Mouse (Mus musculus): ENCODE measurements around the gene Lmf1. TPM values are rescaled to one million over a fixed set of nuclear protein-coding genes. Genes with fewer than 3 reads are reported as not detected.

Lmf1 gene
- polyA plus RNA-seq, 1 experiment: 19.2 TPM

DNA sequence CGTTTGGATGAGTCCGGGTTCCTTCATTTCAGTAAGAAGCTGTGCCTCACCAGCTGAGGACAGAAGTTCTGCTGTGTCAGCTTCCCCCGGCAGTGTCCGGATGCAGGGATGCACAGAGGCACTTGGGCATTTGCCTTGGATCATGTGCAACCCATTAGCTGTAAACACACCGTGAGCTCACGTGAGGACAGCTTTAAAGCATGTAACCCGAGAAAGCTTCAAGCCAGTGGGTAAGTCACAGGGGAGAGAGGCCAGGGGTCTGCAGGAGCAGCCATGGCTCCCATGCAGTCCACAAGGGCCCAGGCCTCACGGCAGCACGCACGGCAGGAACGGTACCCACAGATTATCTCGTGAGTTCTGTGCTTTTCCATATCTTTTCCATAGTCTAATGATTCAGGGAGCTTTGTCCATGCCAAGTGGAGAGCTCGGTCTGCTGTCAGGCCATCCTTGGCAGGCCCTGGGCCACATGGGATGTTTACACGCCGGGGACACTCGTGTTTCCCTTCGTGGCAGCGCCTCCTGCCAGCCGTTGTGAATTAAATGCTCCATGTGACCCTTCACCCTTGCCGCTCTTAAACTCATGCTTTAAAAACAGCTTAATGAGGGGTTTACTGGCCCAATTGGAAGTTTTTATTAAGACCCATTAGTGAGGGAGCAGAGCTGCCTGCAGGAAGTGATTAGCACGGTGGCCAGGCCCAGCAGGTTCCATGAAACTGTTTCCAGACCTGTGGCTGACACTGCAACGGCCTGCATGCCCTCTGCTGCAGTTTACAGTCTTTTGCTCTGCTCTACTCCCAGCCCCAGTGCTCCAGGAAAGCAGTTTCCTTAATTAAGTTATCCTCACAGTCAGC is 14.8 kb downstream of the Lmf1 start:
- TF ChIP-seq CTCF (IDR thresholded peaks at IDR 0.05; ENCODE audit: borderline replicate concordance, insufficient read depth, low read length) (no peak), POLR2A (IDR thresholded peaks at IDR 0.05; ENCODE audit: low read depth, low read length) (no peak)
- H3K4me1 ChIP-seq (ENCODE audit: control insufficient read depth, insufficient read depth, low read length): no peaks in the 10 kb centered on the region
- H3K4me3 ChIP-seq (ENCODE audit: insufficient read depth, low read length): no peak overlapping the region
- H3K27ac ChIP-seq (ENCODE audit: insufficient read depth, low read length): no peak overlapping the region

DNA sequence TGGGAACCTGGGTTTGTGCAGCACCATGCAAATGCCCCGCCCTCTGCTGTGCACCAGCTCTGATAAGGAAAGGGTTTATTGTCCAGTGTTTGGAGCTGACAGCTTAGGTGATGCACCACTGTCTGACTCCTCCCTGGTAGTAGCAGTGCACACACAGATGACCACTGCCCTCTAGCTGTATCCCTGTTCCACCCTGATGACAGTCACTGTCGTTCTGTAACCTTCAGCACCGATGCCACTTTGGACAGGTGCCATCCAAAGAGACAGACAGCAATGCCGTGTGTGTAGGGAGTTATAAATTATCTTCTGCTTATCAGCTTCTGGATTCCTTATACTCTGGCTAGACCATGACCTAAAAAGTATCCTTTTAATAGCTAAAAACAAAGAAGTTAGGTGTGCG is 16.6 kb downstream of the Lmf1 start:
- Histone ChIP-seq H3K27ac (ENCODE audit: insufficient read depth, low read length) (no peak overlapping the region), H3K4me3 (ENCODE audit: insufficient read depth, low read length) (no peak overlapping the region), H3K4me1 (ENCODE audit: control insufficient read depth, insufficient read depth, low read length) (no peaks in the 10 kb centered on the region)
- TF ChIP-seq CTCF (IDR thresholded peaks at IDR 0.05; ENCODE audit: borderline replicate concordance, insufficient read depth, low read length): peak; percentile 15; the same call in 1 of the 2 replicates
- TF ChIP-seq POLR2A (IDR thresholded peaks at IDR 0.05; ENCODE audit: low read depth, low read length): no peak

DNA sequence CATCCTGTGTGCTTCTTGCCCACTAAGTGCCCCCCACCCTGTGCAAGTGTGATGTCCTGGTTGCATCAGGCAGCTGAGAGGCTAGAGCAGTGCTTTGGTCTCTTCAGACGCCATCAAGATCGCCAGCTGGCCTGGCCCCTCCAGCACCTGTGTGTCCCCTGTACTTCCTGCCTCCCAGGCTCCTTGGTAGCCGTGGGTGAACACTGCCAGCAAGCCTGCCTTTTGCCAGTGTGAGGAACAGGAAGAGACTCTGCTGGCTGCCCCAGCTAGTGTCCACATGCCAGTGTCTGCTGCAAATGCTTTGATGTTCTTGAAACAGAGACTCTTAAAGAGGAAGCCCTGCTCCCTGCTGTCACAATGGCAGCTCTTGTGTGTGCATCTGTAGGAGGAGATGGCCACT is 18.7 kb downstream of the Lmf1 start:
- H3K27ac ChIP-seq (ENCODE audit: insufficient read depth, low read length): no peak overlapping the region
- no peak overlapping the region for H3K4me3 ChIP-seq (ENCODE audit: insufficient read depth, low read length)
- TF ChIP-seq POLR2A (IDR thresholded peaks at IDR 0.05; ENCODE audit: low read depth, low read length) (no peak), CTCF (IDR thresholded peaks at IDR 0.05; ENCODE audit: borderline replicate concordance, insufficient read depth, low read length) (no peak)
- no peaks in the 10 kb centered on the region for H3K4me1 ChIP-seq (ENCODE audit: control insufficient read depth, insufficient read depth, low read length)

- TF ChIP-seq POLR2A (IDR thresholded peaks at IDR 0.05; ENCODE audit: low read depth, low read length) (no peak), CTCF (IDR thresholded peaks at IDR 0.05; ENCODE audit: borderline replicate concordance, insufficient read depth, low read length) (no peak)
- Histone ChIP-seq H3K4me1 (ENCODE audit: control insufficient read depth, insufficient read depth, low read length) (no peaks in the 10 kb centered on the region), H3K27ac (ENCODE audit: insufficient read depth, low read length) (no peak overlapping the region), H3K4me3 (ENCODE audit: insufficient read depth, low read length) (no peak overlapping the region)
Measured at GRCm38 (mm10) chr17:25602366-25602765, 23.5 kb downstream of the Lmf1 start.

DNA sequence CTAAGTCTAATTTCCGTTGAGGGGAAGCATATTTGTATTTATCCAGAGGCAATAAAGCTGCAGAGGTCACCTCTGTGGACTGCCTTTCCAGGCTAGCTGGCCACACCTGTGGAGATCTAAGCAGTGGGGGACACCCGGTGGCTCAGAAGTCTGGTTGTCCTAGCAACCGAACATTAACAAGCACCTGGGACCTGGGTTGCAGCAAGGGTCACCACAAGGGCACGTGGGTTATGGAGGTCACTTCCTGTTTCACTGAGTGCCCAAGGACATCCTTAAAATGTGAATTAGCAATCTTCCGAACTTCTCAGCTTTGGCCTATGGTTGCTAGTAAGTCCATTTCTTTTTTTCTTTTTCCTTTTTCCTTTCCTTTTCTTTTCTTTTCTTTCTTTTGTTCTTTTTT is 25.3 kb downstream of the Lmf1 start:
- no peaks in the 10 kb centered on the region for H3K4me1 ChIP-seq (ENCODE audit: control insufficient read depth, insufficient read depth, low read length)
- no peak overlapping the region for H3K4me3 ChIP-seq (ENCODE audit: insufficient read depth, low read length)
- no peak overlapping the region for H3K27ac ChIP-seq (ENCODE audit: insufficient read depth, low read length)
- TF ChIP-seq POLR2A (IDR thresholded peaks at IDR 0.05; ENCODE audit: low read depth, low read length) (no peak), CTCF (IDR thresholded peaks at IDR 0.05; ENCODE audit: borderline replicate concordance, insufficient read depth, low read length) (no peak)

DNA sequence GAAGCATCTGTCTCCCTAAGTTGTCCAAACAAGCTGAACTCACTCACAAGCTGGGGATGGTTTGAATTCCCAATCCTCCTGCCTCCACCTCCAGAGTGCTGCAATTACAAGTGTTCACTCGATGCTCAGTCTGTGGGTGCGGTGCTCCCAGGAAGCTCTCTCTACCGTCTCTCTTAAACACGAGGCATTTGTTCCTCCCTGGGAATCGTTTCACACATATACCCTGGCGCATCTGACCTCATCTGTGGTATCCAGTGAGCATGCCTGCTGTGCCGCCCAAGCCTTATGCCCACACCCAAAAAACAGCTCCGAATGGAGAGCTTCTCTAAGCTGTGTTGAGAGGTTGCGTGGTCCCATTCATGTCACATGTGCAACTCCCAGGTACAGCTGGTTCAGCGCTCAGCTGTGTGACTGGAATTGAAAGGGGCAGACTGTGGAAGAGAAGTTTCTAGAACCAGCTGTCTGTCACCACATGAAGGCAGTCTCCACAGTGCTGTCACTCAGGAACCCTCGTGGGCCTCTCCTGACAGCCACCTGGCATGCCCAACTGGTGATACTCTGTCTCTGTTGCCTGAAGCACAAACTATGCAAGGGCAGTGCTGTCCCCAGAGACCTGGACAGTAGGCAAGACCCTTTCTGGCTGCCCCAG is 29.4 kb downstream of the Lmf1 start:
- H3K4me3 ChIP-seq (ENCODE audit: insufficient read depth, low read length): no peak overlapping the region
- no peak overlapping the region for H3K27ac ChIP-seq (ENCODE audit: insufficient read depth, low read length)
- H3K4me1 ChIP-seq (ENCODE audit: control insufficient read depth, insufficient read depth, low read length): no peaks in the 10 kb centered on the region
- TF ChIP-seq CTCF (IDR thresholded peaks at IDR 0.05; ENCODE audit: borderline replicate concordance, insufficient read depth, low read length): no peak

- no peak for TF ChIP-seq POLR2A (IDR thresholded peaks at IDR 0.05; ENCODE audit: low read depth, low read length)
- no peak for TF ChIP-seq CTCF (IDR thresholded peaks at IDR 0.05; ENCODE audit: borderline replicate concordance, insufficient read depth, low read length)
- Histone ChIP-seq H3K27ac (ENCODE audit: insufficient read depth, low read length) (no peak overlapping the region), H3K4me3 (ENCODE audit: insufficient read depth, low read length) (no peak overlapping the region), H3K4me1 (ENCODE audit: control insufficient read depth, insufficient read depth, low read length) (no peaks in the 10 kb centered on the region)
Measured at GRCm38 (mm10) chr17:25608821-25609505, 30.1 kb downstream of the Lmf1 start.

DNA sequence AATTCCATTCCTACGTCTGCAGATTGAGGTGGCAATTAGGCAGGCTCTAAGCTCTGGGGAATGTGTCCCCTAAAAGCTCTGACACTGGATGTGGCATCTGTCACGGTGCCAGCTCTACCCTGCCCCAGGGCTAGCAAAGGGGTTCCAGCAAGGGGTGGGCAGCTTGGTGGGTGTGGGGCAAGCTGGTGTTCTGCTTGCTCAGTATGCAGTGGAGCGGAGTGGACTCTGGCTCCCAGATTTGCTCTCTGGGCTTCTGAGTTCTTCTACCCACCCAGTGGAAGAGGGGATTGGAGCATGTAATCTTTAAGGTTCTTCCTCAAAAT is 30.6 kb downstream of the Lmf1 start:
- no peak overlapping the region for H3K4me3 ChIP-seq (ENCODE audit: insufficient read depth, low read length)
- H3K27ac ChIP-seq (ENCODE audit: insufficient read depth, low read length): no peak overlapping the region
- TF ChIP-seq POLR2A (IDR thresholded peaks at IDR 0.05; ENCODE audit: low read depth, low read length): no peak
- no peak for TF ChIP-seq CTCF (IDR thresholded peaks at IDR 0.05; ENCODE audit: borderline replicate concordance, insufficient read depth, low read length)
- no peaks in the 10 kb centered on the region for H3K4me1 ChIP-seq (ENCODE audit: control insufficient read depth, insufficient read depth, low read length)

DNA sequence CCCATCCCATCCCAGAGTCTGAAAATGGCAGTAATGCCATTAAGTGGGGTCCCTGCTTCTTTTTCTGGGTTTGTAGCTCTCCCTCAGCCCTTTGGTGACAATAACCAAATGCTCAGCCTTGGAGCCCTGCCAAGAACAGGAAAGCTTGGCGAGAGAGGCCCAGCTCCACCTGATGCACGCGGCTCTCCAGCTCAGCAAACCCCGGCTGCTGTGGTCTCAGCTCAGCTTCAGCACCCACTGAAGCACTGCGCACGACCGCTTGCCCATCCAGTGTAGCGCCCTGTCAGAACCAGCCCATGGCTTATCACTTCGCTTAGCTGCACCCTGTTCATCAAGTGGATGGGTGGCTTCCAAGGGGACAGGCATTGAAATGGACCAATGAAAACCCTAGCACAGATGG is 31.3 kb downstream of the Lmf1 start:
- Histone ChIP-seq H3K27ac (ENCODE audit: insufficient read depth, low read length) (no peak overlapping the region), H3K4me3 (ENCODE audit: insufficient read depth, low read length) (no peak overlapping the region), H3K4me1 (ENCODE audit: control insufficient read depth, insufficient read depth, low read length) (no peaks in the 10 kb centered on the region)
- no peak for TF ChIP-seq CTCF (IDR thresholded peaks at IDR 0.05; ENCODE audit: borderline replicate concordance, insufficient read depth, low read length)
- no peak for TF ChIP-seq POLR2A (IDR thresholded peaks at IDR 0.05; ENCODE audit: low read depth, low read length)

GRCm38 (mm10) chr17:25612537-25612936 is 33.7 kb downstream of the Lmf1 start:
- no peak overlapping the region for H3K27ac ChIP-seq (ENCODE audit: insufficient read depth, low read length)
- H3K4me1 ChIP-seq (ENCODE audit: control insufficient read depth, insufficient read depth, low read length): no peaks in the 10 kb centered on the region
- TF ChIP-seq POLR2A (IDR thresholded peaks at IDR 0.05; ENCODE audit: low read depth, low read length) (no peak), CTCF (IDR thresholded peaks at IDR 0.05; ENCODE audit: borderline replicate concordance, insufficient read depth, low read length) (no peak)
- no peak overlapping the region for H3K4me3 ChIP-seq (ENCODE audit: insufficient read depth, low read length)

Measured in embryonic fibroblast, embryonic 13.5 days (primary cell).